Mouse (Mus musculus): ENCODE results near the gene Tnpo1.

DNA sequence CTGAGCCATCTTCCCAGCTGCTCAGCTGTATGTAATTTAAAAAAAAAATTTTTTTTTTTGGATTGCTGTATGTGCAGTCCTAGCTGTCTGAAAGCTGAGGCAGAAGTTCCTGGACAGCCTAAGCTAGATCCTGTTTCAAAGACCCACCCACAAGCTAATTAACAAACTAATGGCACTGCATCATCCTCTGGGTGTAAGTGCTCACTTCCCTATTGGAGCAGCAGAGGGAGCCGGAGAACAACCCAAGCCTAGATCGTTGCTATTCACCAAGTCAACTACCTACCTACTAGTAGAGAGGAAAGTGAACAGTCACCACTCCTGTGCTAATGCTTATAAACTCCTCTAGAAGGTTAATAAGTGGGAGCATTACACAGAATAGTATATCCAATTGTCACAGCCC is 58.4 kb downstream of the Tnpo1 start:
- TF ChIP-seq POLR2A (IDR thresholded peaks at IDR 0.05; ENCODE audit: low read depth, low read length) (no peak), CTCF (conservative IDR thresholded peaks at IDR 0.05; ENCODE audit: insufficient read depth, insufficient read length, low read depth, low read length) (peak; percentile 92)
